Mouse (Mus musculus) liver, embryonic 18 days (tissue): Measurements from ENCODE around the gene Lpar2. TPM values are rescaled to one million over a fixed set of nuclear protein-coding genes. Genes with fewer than 3 reads are reported as not detected.

Experiments used
- polyA plus RNA-seq: library from polyadenylated mRNA; depleted of rRNA; stranded (reverse); fragments of >200 nt; gene quantifications from 2 replicates; pipeline ENCODE4 v1.2.3, GENCODE M21; 2012; rRNA removed

Lpar2 gene
- 0.46 and 0.58 TPM in 2 replicates for polyA plus RNA-seq

DNA sequence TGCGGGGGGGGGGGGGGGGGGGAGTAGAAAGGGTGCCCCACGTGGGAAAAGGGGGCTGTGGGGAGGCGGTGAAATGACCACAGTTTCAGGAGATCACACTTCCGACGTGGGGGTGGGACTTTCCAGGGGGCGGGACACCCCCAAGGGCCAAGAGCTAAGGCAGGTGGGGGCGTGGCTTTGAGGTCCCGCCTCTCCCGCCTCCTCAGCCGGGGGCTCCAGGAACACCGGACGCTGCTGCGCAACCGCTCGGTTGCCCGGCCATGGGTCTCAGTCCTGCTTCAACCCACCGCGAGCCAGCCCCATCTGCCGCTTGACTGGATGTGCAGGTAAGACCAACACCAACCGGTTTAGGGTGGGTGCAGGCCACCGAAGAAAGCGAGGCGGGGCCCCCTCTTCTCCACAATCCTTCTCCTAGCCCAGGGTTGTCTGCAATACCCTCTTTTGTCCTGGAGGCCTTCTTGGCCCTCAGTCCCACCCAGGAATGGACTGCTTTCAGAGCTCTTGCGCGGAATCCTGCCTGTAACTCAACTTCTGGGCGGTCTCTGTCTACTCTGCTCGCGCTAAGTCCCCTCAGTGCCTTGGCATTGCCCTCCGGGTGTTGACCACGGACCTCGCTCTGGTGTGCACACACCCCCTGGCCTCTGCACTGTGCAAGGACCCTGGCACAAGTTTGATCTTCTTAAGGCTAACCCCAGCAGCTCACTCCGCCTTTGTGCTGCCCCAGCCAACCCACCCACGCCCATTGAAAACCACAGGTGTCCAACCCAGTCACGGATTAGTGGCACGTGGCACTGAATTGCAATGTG lies at the start of gene Lpar2:
Lpar2 (plus strand) TSS at position 44 of the 806 bp plus-strand sequence.

DNA sequence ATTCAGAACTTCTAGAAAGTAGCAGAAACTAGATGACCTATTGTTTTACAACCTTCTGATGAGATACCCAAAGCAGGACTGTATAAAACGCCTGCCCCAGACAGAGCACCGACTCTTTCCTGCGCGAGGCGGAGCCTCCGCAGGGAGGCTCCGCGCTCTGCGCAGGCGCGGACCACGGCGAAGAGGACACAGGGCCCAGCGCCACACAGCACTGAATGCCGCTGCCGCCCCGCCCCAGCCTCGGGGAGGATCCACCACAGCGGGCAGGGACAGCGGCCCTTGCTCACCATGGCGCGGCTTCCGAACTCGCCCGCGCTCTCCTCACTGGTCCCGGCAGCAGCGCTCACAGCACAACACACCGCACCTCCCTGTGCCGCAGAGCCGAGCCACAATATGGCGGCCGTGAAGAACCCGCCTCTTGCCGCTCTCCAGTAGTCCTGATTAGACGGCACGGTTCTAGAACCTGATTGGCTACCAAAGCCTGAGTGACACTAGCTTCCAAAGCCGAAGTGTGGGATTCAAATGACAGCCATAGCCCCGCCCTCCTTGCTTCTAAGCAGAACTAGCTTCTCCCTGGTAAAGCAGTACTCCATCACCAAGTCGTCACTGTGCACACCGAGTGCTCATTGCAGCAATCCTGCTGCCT lies 47.6 kb upstream of the Lpar2 start, which contains the start of gene Gm20422:
Gm20422 (minus strand) TSS at position 384 of the 646 bp plus-strand sequence.

GRCm38 (mm10) chr8:69790773-69791367 lies 31.4 kb upstream of the Lpar2 start, which contains the start of the genes Atp13a1 and Zfp866:
Atp13a1 (plus strand) TSS chr8:69791163.
Zfp866 (minus strand) TSS chr8:69791178.

DNA sequence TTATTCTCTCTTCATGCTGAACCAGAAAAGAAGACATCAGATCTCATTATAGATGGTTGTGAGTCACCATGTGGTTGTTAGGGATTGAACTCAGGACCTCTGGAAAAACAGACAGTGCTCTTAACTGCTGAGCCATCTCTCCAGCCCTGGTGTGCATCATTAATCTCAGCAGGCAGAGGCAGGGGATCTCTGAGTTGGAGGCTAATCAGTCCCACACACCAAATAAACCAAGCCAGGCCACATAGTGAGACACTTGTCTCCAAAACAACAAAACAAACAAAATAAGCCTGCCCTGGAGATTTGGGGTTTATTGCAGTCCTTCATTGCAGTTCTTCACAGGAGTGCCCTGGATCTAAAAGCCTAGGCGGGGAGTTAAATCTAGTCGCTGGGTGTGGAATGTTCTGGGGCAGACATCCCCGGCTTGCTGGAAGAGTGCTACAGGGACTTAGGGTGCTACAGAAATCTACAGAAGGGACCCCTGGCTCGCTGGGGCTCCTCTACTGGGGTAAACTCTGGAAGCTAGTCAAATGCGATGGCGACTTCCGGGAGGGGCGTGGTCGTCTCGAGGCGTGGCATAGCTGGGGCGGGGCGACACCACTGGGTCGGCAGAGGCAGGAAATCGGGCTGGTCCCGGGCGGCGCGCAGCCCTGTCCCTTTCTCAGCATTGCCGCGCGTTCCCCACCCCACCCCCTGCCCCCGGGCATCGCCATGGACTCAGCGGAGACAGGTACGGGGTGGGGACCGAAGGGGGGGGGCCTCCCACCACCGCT lies 13.9 kb upstream of the Lpar2 start, which contains the start of gene Gmip:
Gmip (plus strand) TSS at position 586 of the 770 bp plus-strand sequence.

DNA sequence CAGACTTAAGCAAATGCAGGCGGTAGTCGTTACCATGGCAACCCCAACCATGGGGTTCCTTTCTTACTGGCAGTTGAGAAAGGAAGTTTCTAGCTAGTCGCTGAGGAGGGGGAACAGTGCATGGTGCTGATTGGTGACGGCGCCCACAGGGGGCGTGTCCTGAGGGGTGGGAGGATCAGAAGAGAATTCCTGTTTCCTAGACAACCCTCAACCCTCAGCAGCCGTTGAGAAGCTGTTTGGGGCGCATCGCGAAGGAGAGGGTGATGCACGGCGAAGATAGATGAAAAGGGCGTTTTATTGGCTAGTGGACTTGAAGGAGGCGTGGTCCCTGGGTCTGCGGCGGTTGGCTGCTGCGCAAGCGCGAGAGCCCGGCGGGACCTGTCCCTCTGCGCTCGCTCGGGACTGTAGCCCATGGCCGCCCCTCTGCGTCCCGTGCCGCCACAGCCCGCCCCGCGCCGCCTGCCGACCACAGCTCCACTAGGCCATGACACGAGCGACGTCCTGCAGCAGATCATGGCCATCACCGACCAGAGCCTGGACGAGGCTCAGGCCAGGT lies 10.1 kb downstream of the Lpar2 start, which contains the start of gene Pbx4:
Pbx4 (plus strand) TSS at position 194 of the 556 bp plus-strand sequence.

Other genes starting within 250 kb of the Lpar2 start
- 3.3 and 3.4 TPM in 2 replicates for gene Zfp868, start 196.9 kb upstream of the Lpar2 start, polyA plus RNA-seq
- 0.32 and 0.38 TPM in 2 replicates for gene Zfp964, start 167.9 kb upstream of the Lpar2 start, polyA plus RNA-seq
- 4.5 and 5.0 TPM in 2 replicates for gene Zfp869, start 111.7 kb upstream of the Lpar2 start, polyA plus RNA-seq
- gene Zfp963, start 72.5 kb upstream of the Lpar2 start, polyA plus RNA-seq: 1.9 TPM in 2 replicates
- 0.36 and 0.38 TPM in 2 replicates for gene Gm20422, start 47.5 kb upstream of the Lpar2 start, polyA plus RNA-seq
- 18.9 and 24.3 TPM in 2 replicates for gene Atp13a1, start 31.3 kb upstream of the Lpar2 start, polyA plus RNA-seq
- 5.2 and 5.7 TPM in 2 replicates for gene Zfp866, start 31.3 kb upstream of the Lpar2 start, polyA plus RNA-seq
- gene Gmip, start 13.8 kb upstream of the Lpar2 start, polyA plus RNA-seq: 11.3 and 12.9 TPM in 2 replicates
- 1.2 and 1.4 TPM in 2 replicates for gene Pbx4, start 10.1 kb downstream of the Lpar2 start, polyA plus RNA-seq
- 0.01 and 0.02 TPM in 2 replicates for gene Cilp2, start 65.3 kb downstream of the Lpar2 start, polyA plus RNA-seq
- gene Tssk6, start 79.8 kb downstream of the Lpar2 start, polyA plus RNA-seq: 0.22 and 0.24 TPM in 2 replicates
- 62.7 and 63.0 TPM in 2 replicates for gene Ndufa13, start 80.1 kb downstream of the Lpar2 start, polyA plus RNA-seq
- 0.44 and 0.46 TPM in 2 replicates for gene Yjefn3, start 80.3 kb downstream of the Lpar2 start, polyA plus RNA-seq
- 12.3 and 13.6 TPM in 2 replicates for gene Gatad2a, start 174.0 kb downstream of the Lpar2 start, polyA plus RNA-seq
- gene Mau2, start 220.3 kb downstream of the Lpar2 start, polyA plus RNA-seq: 19.7 and 22.0 TPM in 2 replicates
- 5.8 and 6.6 TPM in 2 replicates for gene Sugp1, start 220.4 kb downstream of the Lpar2 start, polyA plus RNA-seq